Mouse (Mus musculus) cerebellum, adult 11-12 months (tissue): Measurements from ENCODE around the gene St6galnac3.

Experiments
- DNase-seq: peaks from one replicate; pipeline ENCODE4 v3.0.0; 2022

The St6galnac3 gene

DNA sequence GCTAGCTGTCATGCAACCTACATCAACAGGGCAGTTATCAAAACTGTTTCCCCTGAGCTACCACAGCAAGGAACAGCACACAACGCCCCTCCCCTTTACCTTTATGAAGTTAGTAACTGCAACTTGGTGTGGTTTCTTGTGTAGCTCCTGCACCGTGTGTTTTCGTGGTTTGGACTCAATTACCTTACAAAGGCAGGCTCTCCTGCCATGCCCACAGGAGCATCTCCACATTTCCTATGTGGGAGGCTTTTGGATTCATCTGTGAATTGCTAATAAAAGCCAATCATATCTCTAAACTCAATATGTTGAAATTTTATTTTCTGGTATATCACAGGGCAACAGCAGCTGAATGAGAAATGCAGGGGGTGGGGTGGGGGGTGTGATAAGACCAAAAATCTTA, 144.8 kb downstream of the St6galnac3 start:
- DNase-seq, result no peak

DNA sequence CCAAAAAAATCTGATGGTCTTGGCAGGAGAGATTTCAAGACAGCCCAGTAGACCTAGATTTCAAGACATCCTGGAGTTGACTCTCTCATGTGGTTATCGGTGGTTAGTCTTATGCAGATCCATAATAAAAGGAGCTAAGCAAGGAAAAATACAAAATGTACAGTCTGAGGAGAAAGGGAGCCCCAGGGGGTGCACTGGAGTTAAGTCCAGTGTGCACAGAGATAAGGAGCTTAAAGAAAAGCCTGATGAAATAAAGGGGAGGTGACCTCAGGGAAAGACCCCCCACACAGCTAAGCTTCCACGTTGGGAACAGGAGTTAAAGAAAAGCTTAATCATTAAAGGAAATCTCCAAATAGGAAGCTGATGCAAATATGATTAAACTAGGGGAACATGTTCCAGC, 147.7 kb downstream of the St6galnac3 start:
- no peak for DNase-seq

DNA sequence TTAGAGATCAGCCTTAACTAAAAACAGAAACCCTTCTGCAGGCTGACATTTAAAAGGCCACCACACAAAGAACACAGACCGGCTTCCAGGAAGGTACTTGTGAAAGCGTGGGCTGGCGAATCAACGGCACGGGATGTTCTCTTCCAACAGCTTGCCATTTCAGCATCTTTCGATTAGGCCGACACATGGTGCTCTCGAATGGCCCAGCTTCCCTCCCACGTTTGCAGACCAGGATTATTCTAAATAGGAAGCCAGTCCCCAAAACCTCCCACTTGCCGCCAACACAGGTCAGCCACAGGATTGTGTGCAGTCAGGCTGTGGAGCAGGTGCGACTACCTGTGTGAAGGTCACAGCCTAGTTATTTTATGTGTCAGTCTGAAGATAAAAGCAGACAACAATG, 153.8 kb downstream of the St6galnac3 start:
- no peak for DNase-seq

DNA sequence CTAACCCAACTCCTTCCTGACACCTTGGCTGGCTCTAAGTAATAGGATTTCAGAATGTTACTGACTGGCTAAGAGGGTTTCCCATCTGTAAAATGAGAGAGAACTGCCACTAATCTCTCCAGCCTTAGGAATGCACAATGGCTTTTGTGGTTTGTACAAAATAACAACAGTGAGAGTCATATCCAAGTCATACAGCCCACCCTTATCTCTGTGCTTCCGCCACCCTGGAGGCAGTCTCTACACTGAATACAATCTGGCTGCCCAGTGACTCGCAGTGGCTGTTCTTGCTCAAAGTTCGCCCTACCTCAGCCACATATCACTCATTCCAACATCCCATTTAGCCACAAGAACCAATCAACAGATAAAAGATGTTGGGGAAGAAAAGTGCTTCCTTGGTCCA, 156.2 kb downstream of the St6galnac3 start:
- no peak for DNase-seq

DNA sequence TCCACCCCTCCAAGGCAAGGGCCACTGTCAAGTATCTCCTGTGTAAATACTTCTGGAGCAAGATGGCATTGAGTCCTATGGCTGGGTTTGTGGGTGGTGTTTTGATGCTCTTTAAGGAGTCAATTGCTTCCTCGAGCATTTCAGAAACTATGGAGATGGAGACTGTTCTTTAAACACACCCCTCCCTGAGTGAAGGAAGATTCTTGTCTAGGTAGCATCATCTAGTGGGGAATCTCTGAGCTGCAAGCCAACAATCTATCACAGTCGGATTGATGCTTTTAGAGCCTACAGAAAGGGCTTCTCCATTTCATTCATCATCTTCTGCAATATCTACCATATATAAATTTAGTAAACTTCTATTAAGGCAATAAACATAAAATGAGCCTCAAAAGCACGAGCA, 157.1 kb downstream of the St6galnac3 start:
- DNase-seq, result no peak

DNA sequence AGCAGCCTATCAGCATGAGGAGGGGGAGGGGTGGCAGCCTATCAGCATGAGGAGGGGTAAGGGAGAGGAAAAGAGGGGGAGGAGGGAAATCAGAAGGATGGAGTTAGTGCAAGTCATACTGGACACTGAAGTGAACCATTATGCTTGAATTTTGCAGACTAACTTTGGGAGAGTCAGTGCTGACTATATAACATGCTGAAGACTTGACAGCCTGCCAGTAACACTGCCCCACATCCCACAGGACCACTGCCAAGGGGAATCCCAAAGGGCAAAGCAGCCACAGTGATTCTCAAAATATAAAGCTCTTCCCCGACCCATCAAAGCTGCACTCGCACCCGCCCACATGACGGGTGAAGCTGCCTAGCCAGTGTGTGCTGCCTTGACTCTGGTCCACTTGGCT, 157.5 kb downstream of the St6galnac3 start:
- no peak for DNase-seq

DNA sequence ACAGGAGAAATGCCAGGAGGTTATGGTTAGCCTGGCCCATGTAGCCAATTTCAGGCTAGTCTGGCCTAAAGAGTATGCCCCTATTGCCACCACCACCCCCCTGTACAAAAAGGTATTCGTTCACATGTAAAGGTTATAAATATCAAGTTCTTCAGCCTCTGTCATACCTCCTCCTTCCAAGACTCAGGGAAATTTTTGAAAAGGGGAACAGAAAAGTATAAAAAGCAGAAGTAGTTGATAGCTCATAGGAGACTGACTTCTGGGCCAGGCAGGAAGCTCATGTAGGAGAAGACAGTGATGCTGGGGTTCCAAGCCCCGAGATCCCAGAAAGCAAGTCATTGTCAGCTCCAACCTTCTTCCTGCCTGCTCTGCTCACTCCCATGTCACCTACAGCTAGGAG, 158.9 kb downstream of the St6galnac3 start:
- no peak for DNase-seq

DNA sequence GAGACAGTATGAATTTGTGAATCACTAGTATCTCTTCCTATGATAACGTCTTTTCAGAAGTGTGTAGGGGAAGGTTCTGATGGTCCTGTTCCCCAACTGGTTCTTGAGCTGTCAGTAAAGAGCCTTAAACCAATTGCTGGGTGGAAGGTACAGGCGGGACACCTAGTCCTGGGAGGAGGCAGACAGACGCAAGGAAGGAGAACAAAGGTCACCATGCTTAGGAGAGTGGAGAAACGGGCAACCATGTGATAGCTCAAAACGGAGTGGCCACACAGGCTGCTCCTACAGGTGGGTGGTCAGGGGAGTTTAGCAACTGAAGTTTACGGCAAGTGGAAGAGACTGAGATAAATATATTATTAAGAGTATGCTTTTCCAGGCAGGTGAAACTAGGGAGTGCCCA, 164.1 kb downstream of the St6galnac3 start:
- no peak for DNase-seq

DNA sequence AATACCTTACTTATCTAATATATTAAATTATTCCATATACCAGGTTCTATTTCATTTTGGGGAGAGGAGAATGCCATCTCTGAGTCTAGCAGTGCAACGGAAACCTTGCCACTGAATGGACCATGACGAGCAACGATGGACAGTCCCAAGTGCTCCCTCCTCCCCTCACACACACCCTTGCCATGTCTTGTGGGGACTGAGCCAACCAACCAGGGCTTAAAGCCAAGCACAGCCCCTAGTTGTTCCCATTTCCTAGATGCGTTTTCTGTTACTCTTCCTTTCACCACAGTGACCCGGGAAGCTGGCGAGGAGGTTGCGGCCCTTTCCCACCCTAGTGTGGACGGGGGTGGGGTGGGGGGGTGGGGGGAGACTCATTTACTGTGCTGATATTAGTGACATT, 165.4 kb downstream of the St6galnac3 start:
- DNase-seq, result no peak

DNA sequence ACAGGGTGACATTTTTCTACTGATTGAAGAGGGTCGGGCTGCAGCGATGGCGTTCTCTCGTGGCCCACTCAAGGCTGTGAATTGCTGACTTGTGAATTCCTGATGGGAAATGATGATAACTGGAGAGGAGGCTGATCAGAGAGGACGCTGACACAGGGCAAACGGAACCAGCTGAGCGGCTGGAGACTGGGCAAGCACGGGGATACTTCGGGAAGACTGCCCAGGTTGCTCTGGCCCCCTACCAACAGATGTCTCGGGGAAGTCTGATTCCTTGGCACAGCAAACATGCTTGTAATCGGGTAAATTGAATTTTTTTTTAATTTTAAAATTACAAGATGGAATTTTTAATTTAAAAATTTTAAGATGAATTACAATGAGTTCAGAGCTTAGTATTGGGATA, 168.4 kb downstream of the St6galnac3 start:
- no peak for DNase-seq

DNA sequence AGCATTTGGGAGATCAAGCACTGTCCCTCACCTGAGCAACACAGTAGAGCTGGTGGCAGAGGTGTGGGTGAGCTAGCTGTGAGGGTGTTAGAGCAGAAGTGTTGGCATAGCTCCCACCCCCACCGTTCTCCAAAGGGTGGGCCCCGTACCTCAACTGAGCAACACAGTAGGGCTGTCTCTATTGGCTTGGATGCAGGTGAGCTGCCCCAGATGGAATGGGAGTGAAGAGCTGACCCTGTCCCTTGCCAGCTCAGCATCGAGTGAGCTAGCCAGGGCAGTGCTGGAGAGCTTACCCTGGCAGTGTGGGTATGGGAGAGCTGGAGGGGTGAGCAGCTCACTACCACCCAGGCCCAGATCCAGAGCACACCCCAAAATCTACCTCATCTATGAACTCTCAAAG, 171.3 kb downstream of the St6galnac3 start:
- no peak for DNase-seq

DNA sequence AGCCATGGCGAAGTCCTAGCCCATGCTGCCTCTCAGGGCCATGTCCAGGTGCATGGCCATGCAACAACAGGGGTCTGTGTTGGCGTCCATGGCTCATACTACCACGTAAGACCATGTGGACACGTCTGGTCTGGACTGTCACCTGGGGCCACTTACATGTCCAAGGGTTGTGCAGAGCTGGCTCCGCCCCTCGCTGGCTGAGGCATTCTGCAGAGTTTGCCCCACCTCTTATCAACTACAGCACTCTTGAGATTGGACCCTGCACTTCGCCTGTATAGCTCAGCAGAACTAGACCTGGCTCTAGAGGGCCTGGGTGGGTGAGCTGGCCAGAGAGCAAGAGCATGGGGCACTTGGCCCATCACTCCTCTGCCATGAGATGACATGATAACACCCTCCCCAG, 171.7 kb downstream of the St6galnac3 start:
- DNase-seq, result no peak

DNA sequence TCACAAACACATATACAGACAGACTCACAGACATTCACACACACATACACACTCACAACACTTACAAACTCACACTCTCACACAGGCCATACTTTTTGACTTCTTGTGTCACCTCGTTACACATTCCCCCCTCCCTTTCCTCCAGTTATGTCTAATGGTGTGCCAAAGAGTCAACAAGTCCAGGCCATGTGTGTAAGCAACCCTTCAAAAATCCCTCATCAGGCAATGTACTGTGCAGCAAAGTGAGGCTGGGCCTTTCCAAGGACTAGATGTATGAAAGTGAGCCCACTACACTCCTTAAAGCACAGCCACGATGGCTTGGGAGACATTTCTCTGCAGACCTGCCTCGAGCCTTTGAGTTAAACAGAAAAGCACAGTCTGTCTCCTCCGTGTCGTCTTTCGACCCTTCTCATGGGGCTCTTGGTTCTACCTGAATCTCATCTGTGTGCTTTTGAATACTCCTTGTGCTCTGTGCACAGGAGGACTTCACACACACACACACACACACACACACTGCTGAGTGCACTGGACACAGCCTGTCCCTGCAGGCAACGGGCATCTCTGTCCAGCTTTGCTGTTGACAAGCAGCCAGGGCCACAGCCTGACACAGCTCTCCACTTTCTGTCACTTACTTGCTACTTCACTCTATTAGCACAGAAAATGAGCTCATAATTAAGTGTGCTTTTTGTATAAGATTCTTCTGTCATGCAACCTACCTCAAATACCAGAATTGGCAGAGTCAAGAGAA, 177.9 kb downstream of the St6galnac3 start:
- DNase-seq, result no peak

DNA sequence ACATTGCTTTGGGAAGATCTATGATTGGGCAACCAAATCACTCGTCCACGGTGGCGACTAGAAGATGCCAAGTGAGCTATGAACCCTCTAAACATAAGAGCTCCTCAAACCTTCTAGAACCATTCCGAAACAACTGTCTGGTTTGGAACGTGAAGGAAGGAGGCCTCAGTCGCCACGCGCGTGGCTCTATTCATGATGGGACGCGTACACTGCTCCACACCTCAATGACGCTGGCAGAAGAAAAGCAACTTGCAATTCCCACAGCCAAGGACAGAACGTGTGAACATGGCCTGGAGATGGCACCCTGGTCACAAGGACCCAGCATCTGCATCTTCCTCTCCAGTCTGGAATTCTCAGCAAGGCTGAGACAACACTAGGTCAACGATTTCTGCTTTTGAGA, 185.1 kb downstream of the St6galnac3 start:
- no peak for DNase-seq

DNA sequence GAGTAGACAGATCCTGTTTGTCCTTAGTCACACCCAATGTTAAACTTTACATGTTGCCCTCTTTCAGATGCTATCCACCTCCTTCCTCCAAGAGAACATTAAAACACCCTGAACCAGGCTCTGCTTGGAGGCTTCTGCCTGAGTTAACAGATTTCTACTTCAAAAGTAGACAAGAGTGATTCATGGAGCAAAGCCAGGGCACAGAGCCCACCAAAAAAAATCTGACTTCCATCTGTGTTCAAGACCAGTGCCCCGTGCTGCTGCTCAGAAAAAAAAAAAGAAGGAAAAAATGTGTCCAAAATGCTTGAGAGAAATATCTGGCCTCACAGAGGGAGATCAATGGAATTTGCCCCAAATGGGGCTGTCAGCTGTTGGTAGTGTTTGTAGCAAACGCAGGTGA, 186.6 kb downstream of the St6galnac3 start:
- no peak for DNase-seq

DNA sequence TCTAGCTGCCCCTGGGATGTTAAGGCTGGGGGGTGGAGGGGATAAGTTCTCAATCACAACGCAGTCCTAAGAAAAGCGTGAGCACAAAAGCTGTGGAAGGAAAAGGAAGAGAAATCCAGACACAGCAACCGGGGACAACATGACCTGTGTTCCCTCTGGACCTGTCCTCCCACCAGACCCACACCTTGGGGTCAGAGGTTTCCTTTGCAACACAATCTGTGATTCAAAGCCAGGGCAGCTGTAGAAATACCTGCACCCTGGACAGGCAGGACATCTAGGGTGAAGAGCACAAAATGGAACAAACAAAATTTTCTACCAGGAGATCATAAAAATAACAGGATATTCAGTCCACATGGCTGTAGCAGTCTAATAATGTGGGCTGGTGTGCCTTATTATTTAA, 187.5 kb downstream of the St6galnac3 start:
- DNase-seq, result no peak

DNA sequence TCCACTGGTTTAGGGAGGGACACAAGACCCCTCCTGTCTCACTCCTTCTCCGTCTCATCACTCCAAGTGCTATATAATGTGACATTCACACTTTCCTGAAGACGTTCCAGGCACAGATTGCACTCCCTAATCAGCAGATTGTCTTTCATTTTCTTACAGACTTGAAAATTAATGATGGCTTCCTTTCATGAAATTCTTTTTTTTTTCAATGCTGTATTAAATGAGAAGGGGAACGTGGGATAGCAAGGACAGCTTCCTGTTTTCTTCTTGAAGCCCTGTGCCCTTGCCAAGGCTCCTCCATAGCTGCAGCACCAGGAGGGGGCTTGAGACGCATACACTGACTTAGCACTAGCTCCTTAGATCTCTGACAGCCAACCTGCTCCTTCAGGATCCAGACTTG, 188.7 kb downstream of the St6galnac3 start:
- no peak for DNase-seq

DNA sequence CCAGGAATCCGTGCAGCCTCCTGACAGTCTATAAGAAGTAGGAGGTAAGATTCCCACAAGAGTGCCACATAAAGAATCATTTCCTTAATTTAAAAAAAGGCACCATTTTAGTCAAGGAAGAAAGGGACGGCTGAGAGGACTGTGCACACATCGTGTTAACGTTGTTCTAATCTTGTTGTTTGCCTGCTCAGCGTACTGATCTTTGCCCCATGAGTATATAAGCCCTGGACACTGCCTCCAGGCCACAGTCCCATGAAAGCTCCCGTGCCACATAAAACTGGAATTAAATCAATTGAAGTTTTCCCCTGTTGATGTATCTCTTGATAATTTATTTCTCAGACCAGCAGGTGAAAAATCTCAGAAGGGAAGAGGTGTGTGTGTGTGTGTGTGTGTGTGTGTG, 195.8 kb downstream of the St6galnac3 start:
- no peak for DNase-seq

DNA sequence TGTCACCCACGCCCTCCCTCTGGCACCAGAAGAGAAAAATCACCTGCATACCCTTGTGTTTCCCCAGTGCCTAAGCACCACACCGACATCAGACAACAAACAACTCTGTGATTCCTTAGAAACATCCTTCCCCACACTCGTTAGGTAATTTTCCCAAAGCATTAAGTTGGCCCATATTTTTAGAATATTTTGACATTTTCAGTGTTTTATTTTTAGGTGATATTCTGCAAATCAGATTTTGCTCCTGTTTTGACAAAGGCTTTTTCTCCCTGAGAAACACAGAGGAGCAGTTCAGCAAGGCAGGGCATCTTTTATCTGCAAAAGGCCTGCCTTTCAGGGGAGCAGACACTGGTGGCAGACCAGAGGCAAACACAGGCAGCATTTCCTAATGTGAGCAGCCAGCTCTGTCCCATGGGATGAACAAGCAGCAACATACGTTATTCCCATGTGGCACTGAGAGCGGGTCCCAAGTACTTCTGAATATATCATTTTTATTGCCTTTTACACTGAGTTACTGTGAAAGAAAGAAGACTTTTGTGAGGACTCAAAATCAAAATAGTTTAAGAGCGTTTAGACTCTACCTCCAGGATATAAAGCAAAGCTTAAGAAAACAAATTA, 199.7 kb downstream of the St6galnac3 start:
- DNase-seq, result no peak

DNA sequence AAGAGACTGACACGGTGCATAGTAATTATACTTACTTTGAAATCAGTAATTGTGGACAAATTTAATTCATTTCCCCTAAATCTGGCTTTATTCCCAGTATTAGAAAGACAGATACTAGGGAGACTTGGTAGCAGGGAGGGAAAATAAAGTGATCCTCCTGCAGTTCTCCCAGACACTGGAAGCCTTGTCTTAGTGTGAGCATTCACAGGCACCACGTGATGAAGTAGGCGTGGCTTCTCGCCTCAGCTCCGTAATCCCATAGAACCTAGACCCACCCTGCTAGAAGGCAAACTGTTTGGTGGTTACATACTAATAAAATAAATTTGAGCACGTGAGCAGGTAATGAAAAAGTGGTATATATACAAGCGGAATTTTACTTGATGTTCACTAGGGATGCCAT, 208.1 kb downstream of the St6galnac3 start:
- DNase-seq, result no peak

DNA sequence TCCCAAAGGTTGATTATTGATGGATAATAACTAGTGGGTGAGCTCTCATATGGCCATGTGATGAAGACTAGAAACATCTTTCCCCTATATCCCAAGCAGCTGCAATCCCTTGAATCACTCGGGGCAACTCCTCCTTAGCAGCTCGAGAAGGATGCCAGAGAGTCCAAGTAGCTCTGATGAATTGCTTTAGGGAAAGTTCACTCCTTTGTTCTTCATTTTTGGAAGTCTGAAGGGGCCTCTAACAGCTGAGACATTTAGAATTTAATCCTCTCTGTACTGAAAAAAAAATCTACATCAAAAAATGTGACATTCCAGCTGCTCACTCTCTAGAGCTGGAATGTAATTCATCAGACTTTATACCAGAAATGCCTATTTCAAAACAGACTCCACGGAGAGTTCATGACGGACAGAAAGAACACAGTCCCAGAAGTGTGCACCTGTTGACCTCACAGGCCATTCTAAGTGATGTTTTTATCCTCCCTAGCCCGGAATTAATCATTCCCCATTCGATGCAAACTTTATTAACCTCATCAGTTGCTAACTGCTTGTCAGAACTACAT, 211.4 kb downstream of the St6galnac3 start:
- DNase-seq, result no peak

DNA sequence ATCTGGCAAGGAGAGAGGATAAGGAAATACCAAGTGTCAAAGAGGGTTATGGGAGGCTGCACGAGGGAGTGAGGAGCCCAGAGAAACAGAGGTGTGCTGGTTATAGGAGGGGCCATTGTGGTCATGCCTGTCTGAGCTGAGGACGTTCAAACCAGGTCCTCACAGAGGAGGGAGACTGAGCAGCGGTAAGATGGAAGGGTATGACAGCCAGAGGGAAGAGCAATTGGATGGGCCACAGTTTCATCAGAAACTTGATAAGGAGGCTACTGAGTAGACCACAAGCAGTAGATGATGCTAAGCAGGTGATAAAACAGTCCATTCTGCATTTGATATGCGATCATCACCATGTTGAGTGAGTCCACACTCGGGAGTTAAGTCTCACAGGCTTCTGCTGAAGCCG, 212.4 kb downstream of the St6galnac3 start:
- DNase-seq, result no peak

DNA sequence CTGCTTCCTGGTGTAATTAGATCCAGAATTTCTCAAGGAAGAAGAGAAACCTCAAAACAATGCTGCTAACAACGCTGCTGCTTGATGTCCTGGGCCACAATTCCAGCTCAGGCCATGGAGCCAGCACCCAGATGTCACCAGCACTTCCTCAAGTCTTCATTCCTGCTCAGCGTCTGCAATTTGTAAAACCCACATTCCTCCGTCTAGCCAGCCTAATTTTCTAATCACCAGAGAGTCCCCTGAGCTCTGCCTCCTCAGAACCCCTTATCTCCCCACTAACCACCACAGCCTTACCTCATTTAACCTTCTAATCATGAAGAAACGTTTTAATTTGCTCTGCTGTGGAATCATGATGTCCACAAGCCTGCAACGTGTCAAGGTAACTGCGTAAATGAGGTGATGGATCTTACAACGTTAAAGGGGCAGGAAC, 213.8 kb downstream of the St6galnac3 start:
- DNase-seq, result no peak

DNA sequence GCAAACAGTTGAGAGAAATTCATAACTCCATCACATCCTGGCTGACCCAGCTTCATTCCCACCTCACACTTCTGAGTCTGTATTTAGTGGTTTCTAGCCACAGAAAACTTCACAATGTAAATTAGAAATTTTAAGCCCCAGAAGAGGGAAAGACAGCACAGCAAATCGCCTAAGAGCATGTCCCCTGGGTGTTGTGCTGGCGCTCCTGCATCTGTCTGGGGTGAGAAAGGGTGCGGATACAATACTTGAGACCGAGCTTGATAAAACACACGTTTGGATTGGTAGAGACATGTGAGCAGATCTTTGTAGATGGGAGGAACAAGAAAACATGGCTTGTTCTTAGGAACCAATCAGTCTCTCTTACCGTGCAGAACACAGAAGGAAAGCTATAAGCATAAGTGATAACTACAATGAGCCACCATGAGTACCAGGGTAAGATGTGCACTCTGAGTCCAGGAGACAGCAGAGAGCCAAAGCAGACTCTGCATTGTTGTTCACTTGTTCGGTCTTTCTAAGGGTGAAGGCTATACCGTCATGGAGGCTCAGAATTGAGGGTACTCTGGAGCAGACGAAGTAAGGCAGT, 214.8 kb downstream of the St6galnac3 start:
- DNase-seq, result no peak
